Mouse (Mus musculus) cerebellum, adult 2 months (tissue): ENCODE results near the gene Ctnnd1. TPM values are rescaled to one million over a fixed set of nuclear protein-coding genes. Genes with fewer than 3 reads are reported as not detected.

Experiments
- DNase-seq, 2 experiments: peaks; one replicate each; pipeline ENCODE4 v3.0.0; 2021
- H3K27ac ChIP-seq: fragments of 200-500 bp; 2 replicates; pipeline ENCODE4 v1.5.1; 2012; ENCODE audit warnings: low read length, control low read depth, inconsistent platforms; ENCODE audit not compliant: insufficient read depth
- H3K27me3 ChIP-seq: fragments of 200-500 bp; 2 replicates; pipeline ENCODE4 v1.6.1; 2012; ENCODE audit warnings: inconsistent platforms, mild to moderate bottlenecking, low read length, moderate library complexity; ENCODE audit not compliant: control insufficient read depth, insufficient read depth
- H3K4me1 ChIP-seq: fragments of 200-500 bp; 2 replicates; pipeline ENCODE4 v1.6.1; 2011; ENCODE audit warnings: low read length; ENCODE audit not compliant: control insufficient read depth, insufficient read depth
- H3K4me3 ChIP-seq: fragments of 200-500 bp; replicated peaks from 2 replicates; pipeline ENCODE3; 2011; ENCODE audit warnings: mild to moderate bottlenecking, low read depth, low read length, control low read depth; ENCODE audit not compliant: insufficient read depth
- CTCF ChIP-seq: fragments of 200-500 bp; IDR thresholded peaks from 2 replicates; pipeline ENCODE4 v1.5.1; 2011; ENCODE audit warnings: low read depth, mild to moderate bottlenecking, control low read depth, low read length, moderate library complexity, borderline replicate concordance; ENCODE audit not compliant: insufficient read depth
- POLR2A ChIP-seq: fragments of 200-500 bp; IDR thresholded peaks from 2 replicates; pipeline ENCODE4 v1.6.1; 2011; ENCODE audit warnings: low read length, control low read depth, borderline replicate concordance; ENCODE audit not compliant: insufficient read depth
- WGBS: fragments of 180-500 bp; shearing (Covaris S2); methylation state at CpG from one replicate; pipeline ENCODE4 v1.1.7; 2018; 5-methylcytosine and 5-hydroxymethylcytosine counted together
- polyA plus RNA-seq: library from polyadenylated mRNA; depleted of rRNA; stranded (reverse); fragments of >200 nt; gene quantifications from 2 replicates; pipeline ENCODE4 v1.2.3, GENCODE M21; 2012; rRNA removed

The Ctnnd1 gene
- polyA plus RNA-seq, 1 experiment, result 34.4 TPM

DNA sequence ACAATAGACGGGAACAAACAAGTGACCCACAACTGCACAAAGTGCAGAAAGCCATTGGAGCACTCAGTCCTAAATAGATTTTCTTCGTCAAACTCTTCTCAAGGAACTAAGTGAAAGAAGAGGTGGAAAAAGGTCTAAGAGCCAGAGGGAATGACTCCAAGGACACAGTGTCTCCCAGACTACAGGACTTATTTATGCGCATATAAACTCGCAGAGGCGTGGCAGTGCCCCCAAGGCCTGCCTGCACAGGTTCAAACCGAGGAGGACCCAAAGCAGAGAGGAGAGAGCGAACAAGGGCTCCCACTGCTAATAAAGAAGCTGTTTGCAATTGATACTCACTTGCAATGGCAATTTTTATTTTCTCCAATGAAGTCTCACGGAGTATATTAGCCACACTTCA, 64.9 kb downstream of the Ctnnd1 start:
- Histone ChIP-seq H3K27me3 (no peaks in the 10 kb centered on the region), H3K27ac (no peak overlapping the region), H3K4me3 (no peak overlapping the region), H3K4me1 (no peaks in the 10 kb centered on the region)
- 78% methylated on average over 8 of the region's 8 CpGs for WGBS
- no peak for DNase-seq
- TF ChIP-seq POLR2A (no peak), CTCF (no peak)

DNA sequence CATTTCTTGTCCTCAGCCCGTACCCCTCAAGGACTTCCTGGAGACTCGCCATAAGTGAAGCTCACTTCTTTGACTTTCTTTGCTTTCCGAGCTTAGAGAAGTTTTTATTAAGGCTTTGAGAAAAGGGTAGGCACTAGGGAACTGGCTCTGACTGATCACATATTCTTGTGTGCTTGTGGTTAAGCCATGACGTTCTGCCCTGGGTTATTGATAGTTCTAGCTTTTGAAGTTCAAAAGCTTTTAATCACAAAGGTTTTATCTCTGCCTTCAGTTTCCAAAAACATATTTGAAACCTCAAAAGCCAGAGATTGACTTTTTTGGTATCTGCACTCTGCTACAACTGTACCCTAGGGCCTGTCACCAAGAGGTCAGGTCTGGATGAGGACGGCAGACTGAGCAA, 68.3 kb downstream of the Ctnnd1 start:
- WGBS, result 88% methylated on average over 5 of the region's 5 CpGs
- H3K4me1 ChIP-seq, result no peaks in the 10 kb centered on the region
- no peak overlapping the region for H3K4me3 ChIP-seq
- H3K27me3 ChIP-seq, result no peaks in the 10 kb centered on the region
- no peak for TF ChIP-seq POLR2A
- no peak for TF ChIP-seq CTCF
- H3K27ac ChIP-seq, result no peak overlapping the region
- DNase-seq, result no peak

DNA sequence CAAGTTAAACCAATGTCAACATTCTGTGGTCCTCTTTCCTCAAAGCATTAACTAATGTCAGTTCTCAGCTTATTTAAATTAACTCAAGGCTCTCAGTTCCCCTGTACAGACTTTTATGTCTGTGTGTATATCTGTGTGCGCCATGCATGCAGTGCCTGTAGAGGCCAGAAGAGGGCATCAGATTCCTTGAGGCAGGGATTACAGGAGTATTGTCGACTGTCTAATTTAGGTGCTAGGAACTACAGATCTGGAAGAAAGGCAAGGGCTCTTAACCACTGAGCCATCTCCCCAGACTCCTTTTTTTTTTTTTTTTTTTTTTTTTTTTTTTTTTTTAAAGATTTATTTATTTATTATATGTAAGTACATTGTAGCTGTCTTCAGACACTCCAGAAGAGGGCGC, 69.4 kb downstream of the Ctnnd1 start:
- no peak overlapping the region for H3K27ac ChIP-seq
- TF ChIP-seq CTCF, result no peak
- TF ChIP-seq POLR2A, result no peak
- H3K27me3 ChIP-seq, result no peaks in the 10 kb centered on the region

DNA sequence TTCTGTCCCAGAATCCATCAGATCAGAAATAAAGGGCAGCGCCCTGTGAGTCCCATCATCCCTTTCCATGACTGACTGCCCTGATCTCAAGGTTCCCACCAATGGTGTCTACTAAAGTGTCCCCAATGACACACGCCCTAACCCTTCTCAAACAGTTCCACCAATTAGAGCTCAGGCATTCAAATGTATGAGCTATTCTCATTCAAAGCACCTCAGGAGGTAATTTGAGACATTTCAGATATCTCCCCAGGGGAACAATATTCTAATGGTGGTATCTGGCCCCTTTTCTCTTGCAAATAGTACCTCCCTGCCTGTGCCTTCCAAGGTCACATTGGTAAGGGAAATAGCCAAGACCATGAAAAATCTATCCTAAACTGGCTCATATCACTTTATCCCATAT, 71.3 kb downstream of the Ctnnd1 start:
- 87% methylated on average over 2 of the region's 2 CpGs for WGBS
- no peak for DNase-seq
- H3K27ac ChIP-seq, result no peak overlapping the region
- H3K27me3 ChIP-seq, result no peaks in the 10 kb centered on the region
- TF ChIP-seq POLR2A, result no peak
- TF ChIP-seq CTCF, result no peak
- no peaks in the 10 kb centered on the region for H3K4me1 ChIP-seq
- no peak overlapping the region for H3K4me3 ChIP-seq

More for the DNA sequence above, 69.4 kb downstream of the Ctnnd1 start:
- Histone ChIP-seq H3K4me3 (no peak overlapping the region), H3K4me1 (no peaks in the 10 kb centered on the region)
- no peak for DNase-seq
- WGBS, result 86% methylated on average over 2 of the region's 3 CpGs

DNA sequence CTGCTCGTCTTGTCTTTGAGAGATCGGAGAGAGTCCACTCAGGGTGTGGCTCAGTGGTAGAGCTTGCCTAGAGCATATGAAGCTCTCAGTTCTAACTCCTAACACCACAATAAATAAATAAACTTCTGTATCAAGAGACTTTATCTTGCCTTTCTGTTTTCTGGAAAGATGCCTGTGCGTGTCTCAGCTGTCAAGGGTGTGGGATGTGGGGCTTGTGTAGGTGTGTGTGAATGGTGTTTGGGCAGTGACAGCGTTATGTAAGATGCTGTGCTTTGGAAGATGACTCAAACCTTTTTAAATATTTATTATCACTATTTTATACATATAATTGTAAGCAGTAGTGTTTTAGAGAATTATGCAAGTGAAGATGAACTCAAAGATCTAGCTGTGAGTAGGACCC, 76.4 kb downstream of the Ctnnd1 start:
- Histone ChIP-seq H3K27ac (no peak overlapping the region), H3K27me3 (no peaks in the 10 kb centered on the region), H3K4me3 (no peak overlapping the region), H3K4me1 (no peaks in the 10 kb centered on the region)
- TF ChIP-seq POLR2A (no peak), CTCF (no peak)
- DNase-seq, result no peak
- 90% methylated on average over 4 of the region's 4 CpGs for WGBS

DNA sequence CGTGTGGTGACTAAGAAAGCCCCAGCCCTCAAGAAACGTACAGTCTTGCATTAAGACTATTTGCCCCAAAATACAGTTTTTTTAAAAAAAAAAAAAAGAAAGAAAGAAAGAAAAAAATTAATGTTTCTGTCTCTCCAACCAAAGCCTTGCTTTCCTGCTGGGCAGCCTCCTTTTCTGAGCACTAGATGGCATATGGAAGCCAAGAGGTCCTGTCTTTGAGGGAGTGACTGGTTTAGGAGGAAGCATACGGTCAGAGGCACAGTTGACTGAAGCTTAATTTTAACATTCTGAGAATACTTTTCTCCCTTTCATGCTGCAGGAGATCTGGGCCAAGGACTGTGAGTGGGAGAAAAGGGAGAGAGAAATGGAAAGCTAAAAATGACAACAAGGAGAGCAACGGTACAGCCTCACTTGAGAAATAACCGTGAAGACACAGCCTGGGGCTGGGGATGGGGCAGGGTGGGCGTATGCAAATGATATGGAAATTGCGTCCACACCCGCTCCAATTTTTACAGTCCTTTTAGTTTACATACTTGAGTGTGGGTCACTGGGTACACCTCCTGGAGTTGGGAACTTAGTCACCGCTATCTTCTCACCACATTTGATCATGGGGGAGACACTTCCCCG, 93.6 kb downstream of the Ctnnd1 start:
- no peak for TF ChIP-seq POLR2A
- TF ChIP-seq CTCF, result no peak
- Histone ChIP-seq H3K27ac (no peak overlapping the region), H3K27me3 (no peaks in the 10 kb centered on the region), H3K4me3 (no peak overlapping the region), H3K4me1 (no peaks in the 10 kb centered on the region)
- 20% methylated on average over 10 of the region's 10 CpGs for WGBS
- no peak for DNase-seq

DNA sequence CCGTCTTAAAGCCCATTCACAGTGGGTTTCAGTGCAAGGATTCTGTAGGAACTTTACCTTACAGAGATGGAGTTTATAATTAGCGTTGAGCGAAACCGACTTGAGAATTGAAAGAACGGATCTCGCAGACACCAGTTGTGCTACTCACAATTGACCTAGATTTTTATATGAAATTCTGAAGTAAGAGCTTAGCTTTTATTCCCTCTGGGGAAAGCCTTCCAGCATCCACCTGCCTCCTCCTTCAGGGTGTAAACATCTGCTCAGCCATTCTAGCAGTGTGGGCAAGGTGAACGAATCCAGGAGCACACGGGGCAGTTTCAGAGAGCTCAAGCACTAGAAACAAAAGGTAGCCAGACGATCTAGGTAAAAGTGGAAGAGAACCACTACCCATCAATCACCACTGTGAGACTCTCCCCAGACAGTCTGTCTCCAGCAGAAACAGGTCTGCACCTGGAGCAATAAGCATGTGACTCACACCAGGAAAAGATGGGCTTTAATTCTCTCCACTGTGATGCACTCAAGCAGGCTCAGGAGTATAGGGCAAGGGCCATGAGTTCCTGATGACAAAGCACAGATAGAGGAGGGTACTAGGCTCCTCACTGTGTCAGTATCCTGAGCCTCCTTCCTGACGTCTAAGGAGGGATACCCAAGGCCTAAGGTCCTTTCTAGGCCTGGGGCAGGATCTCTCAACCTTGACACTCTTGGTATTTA, 99.0 kb downstream of the Ctnnd1 start:
- H3K27me3 ChIP-seq, result no peaks in the 10 kb centered on the region
- WGBS, result 74% methylated on average over 10 of the region's 10 CpGs
- no peak overlapping the region for H3K27ac ChIP-seq
- no peak for DNase-seq
- no peaks in the 10 kb centered on the region for H3K4me1 ChIP-seq
- no peak overlapping the region for H3K4me3 ChIP-seq
- TF ChIP-seq POLR2A (no peak), CTCF (no peak)

Other genes starting within 250 kb of the Ctnnd1 start
- 3.6 and 3.9 TPM in 2 replicates for gene Calcrl, start 225.4 kb downstream of the Ctnnd1 start, polyA plus RNA-seq
- 2.4 and 2.8 TPM in 2 replicates for gene Tfpi, start 174.0 kb downstream of the Ctnnd1 start, polyA plus RNA-seq
- not detected in 2 replicates for gene Btbd18, start 8.3 kb upstream of the Ctnnd1 start, polyA plus RNA-seq
- gene Selenoh, start 20.0 kb upstream of the Ctnnd1 start, polyA plus RNA-seq, result 67.4 TPM in 2 replicates
- gene Gm28635, start 27.3 kb upstream of the Ctnnd1 start, polyA plus RNA-seq, result 0.13 TPM in 1 of 2 replicates, not detected in the other
- gene Med19, start 27.6 kb upstream of the Ctnnd1 start, polyA plus RNA-seq, result 30.6 and 31.0 TPM in 2 replicates
- gene Tmx2, start 28.4 kb upstream of the Ctnnd1 start, polyA plus RNA-seq, result 450 and 454 TPM in 2 replicates
- 37.4 and 38.4 TPM in 2 replicates for gene Zdhhc5, start 64.4 kb upstream of the Ctnnd1 start, polyA plus RNA-seq
- 12.0 and 12.7 TPM in 2 replicates for gene Clp1, start 76.6 kb upstream of the Ctnnd1 start, polyA plus RNA-seq
- 164 and 171 TPM in 2 replicates for gene Ypel4, start 83.3 kb upstream of the Ctnnd1 start, polyA plus RNA-seq
- 3.0 and 3.4 TPM in 2 replicates for gene Gm19426, start 92.9 kb upstream of the Ctnnd1 start, polyA plus RNA-seq
- 19.6 and 22.6 TPM in 2 replicates for gene Serping1, start 124.7 kb upstream of the Ctnnd1 start, polyA plus RNA-seq
- gene Ube2l6, start 148.1 kb upstream of the Ctnnd1 start, polyA plus RNA-seq, result 6.4 and 7.8 TPM in 2 replicates
- not detected in 2 replicates for gene Smtnl1, start 171.9 kb upstream of the Ctnnd1 start, polyA plus RNA-seq
- gene Timm10, start 176.2 kb upstream of the Ctnnd1 start, polyA plus RNA-seq, result 83.3 and 88.4 TPM in 2 replicates
- gene Slc43a1, start 188.1 kb upstream of the Ctnnd1 start, polyA plus RNA-seq, result 0.25 and 0.43 TPM in 2 replicates
- 1.2 and 1.7 TPM in 2 replicates for gene Rtn4rl2, start 235.9 kb upstream of the Ctnnd1 start, polyA plus RNA-seq